Mouse (Mus musculus) embryo, embryonic 10 days (tissue): ENCODE measurements around the gene Wnt5a.

Source experiments
- DNase-seq: peaks from one replicate; pipeline ENCODE4 v3.0.0-alpha.2; 2015; ENCODE audit warnings: low spot score

The Wnt5a gene

GRCm38 (mm10) chr14:28509441-28510340 lies 5.1 kb downstream of the Wnt5a start:
- peak; percentile 80 for DNase-seq

- DNase-seq = peak; percentile 61
These were observed 5.9 kb downstream of the Wnt5a start for GRCm38 (mm10) chr14:28510341-28511028.

GRCm38 (mm10) chr14:28511029-28511651 lies 6.6 kb downstream of the Wnt5a start:
- DNase-seq = peak; percentile 53

DNA sequence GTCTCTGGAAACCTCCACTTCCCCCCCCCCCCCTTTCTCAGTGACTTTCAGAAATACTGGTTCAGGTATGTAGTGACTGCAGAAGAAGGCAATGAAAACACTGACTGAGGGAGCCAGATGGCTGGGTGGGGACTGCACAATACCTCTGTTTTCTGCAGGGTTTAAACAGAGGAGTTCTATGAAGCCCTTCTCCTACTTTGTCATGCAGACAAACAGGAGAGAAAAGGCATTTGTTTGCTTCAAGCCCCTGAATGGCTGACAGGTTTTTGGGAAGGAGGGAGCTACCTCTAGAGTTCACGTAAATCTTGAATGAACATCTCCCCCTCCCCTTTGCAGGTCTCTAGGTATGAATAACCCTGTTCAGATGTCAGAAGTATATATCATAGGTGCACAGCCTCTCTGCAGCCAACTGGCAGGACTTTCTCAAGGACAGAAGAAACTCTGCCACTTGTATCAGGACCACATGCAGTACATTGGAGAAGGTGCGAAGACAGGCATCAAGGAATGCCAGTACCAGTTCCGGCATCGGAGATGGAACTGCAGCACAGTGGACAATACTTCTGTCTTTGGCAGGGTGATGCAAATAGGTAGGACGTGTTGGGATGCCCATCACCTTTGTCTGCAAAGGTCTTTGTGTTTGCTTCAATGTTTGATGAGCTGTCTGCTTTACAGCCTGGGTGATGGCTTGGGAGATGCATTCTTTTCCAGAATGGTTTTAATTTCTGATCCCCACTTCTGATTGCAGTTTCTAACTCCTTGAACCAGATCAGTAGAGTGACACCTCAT lies 8.4 kb downstream of the Wnt5a start:
- DNase-seq = no peak

GRCm38 (mm10) chr14:28514171-28514570 lies 9.6 kb downstream of the Wnt5a start:
- DNase-seq = no peak

GRCm38 (mm10) chr14:28515331-28515730 lies 10.8 kb downstream of the Wnt5a start:
- no peak for DNase-seq

DNA sequence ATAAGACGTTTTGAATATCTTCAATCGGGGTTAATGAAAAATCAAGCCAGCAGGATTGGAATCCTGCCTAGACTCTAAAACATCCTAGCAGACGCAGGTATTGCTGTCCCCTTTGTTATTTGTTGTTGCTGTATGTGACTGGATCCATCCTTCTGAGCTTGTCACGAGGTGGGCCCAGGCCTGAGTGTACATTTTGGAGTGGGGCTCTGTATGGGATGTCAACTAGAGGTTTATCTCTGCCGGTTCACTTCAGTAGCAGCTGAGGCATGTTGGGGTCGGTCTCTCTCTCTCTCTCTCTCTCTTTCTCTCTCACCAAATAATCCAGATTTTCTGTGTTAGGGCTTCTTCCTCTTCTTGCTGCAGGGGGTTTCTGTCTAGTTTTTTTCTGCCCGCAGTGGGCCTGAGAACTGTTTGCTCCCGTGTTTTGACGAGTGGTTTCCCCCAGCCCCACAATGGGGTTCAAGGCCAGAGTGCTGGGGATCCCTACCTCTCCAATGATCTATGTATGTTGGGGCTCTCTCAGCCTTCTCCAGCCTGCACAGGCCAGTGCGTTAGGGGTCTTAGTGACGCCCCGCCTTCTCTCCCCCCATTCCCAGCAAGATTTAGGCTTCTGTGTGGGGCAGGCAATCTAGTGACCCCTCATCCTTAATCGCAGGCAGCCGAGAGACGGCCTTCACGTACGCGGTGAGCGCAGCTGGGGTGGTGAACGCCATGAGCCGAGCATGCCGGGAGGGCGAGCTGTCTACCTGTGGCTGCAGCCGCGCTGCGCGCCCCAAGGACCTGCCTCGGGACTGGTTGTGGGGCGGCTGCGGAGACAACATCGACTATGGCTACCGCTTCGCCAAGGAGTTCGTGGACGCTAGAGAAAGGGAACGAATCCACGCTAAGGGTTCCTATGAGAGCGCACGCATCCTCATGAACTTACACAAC lies 13.3 kb downstream of the Wnt5a start:
- DNase-seq = no peak

DNA sequence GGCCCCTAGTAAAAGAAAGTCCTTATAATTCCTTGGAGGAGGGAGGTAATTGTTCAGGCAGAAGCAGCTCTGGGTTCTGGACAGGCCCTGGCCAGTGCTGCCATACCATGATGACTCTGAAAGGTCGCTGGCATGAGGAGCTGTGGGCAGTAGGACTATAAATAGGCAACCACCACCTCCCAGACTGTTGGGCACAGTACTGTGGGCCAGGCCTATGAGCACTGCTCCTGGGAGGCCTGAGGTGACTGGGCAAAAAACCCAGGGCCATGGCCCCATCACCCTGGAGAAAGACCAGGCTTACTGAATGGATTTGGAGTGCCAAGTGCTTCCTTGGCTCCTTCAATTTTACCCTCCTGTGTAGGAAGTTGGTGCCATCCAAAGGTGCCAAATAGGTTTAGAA lies 16.6 kb downstream of the Wnt5a start:
- no peak for DNase-seq

DNA sequence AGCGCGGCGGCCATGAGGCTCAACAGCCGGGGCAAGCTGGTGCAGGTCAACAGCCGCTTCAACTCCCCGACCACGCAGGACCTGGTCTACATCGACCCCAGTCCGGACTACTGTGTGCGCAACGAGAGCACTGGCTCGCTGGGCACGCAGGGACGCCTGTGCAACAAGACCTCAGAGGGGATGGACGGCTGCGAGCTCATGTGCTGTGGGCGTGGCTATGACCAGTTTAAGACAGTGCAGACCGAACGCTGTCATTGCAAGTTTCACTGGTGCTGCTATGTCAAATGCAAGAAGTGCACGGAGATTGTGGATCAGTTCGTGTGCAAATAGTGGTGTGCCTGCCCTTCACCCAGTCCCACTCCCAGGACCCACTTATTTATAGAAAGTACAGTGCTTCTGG lies 18.1 kb downstream of the Wnt5a start:
- no peak for DNase-seq

DNA sequence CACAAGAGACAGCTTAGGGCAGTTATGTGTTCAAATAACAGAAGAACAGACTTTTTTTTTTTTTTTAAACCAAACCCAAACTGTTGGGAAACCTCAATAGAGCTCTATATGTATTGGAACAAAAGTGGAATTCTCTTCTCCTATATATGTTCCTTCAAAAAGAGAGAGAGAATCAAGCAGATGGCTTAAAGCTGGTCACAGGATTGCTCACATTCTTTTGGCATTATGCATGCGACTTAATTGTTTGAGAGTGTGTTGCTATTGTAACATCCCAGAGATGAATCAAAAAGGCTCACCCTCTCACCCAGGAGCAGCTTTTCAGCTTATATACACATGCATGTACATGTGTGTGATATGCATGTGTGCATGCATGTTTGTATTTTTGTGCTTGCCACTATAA lies 21.0 kb downstream of the Wnt5a start:
- DNase-seq = no peak

DNA sequence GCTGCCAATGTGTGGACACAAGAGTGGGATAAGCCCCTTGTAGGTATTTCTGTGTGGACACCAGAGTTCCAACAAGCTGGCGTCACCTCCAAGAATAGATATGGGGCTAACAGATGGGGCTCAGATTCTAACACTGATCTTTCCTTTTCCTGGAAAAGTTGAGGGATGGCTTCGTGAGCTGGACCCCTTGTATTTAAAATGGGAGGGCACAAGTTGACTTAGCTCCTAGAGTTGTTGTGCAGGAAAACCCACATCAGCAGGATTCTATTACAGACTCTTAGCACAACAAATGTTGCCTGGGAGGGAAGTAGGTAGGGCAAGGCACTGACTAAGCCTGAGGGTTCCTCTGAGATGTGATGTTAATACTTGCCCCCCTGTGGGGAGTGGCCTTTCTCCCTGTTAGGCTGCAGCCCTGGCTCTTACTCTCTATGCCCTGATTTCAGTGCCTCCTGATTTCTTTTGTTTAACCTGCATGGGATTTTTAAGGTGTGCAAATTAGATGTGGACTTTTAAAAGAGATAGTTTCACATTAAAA lies 23.7 kb downstream of the Wnt5a start:
- no peak for DNase-seq

- DNase-seq = no peak
These were observed 27.0 kb downstream of the Wnt5a start for GRCm38 (mm10) chr14:28531531-28531930.

DNA sequence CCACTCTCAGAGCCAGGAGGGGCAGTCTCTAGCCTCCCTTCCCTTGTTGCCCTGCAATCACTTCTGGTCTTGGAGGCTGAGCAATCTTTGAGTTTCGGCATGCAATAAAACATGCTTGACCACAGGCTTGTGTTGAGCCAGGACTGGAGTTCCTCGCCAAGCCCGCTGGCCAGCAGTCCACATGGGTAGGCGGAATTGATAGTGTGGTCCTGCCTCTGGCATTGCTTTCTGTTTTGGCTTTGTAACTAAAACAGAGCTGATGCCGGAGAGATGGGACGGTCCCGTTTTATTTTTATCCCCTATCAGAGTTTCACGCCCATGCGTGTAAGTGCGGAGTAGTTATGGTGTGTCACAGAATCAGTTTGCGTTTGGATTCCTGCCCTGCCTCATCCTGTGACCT lies 28.4 kb downstream of the Wnt5a start:
- no peak for DNase-seq

DNA sequence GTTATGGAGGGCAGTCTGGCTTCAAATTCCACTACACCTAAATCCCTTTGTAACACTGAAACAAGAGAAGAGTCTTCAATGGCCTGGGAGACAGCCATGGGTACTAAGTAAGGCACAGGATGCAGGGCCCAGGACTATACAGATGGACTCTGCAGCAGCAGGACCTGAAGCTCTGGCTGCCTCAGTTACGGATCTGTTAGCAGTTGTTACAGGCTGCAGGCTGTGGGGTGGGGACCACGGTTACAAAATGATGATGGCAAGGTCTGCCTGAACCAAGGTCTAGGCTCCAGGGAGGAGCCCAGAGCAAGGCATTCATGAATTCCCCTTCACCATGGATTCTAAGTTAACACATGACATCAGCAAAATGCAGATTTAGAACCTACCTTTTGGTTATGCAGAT lies 29.3 kb downstream of the Wnt5a start:
- DNase-seq = no peak

DNA sequence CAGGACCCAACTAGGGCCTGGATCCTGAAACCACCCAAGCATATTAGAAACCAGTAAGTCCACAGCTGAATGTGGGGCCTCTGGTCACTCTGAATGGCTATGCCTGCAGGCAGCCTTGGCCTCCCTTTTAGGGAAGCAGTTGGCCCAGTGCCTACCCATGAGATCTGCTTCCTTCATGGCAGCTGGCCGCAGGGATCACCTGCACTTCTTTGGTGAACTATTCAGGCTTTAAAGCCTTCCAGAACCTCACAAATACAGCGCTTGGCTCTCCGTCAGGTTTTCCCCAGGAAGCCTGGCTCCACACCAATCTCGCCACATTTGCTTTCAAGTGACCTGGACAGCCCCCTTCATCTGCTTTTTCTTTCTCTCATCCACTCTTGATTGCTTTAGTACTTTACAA lies 31.3 kb downstream of the Wnt5a start:
- DNase-seq = no peak

GRCm38 (mm10) chr14:28539577-28539976 lies 35.0 kb downstream of the Wnt5a start:
- no peak for DNase-seq

- peak; percentile 41 for DNase-seq
These were observed 37.7 kb downstream of the Wnt5a start for GRCm38 (mm10) chr14:28542117-28542741.

DNA sequence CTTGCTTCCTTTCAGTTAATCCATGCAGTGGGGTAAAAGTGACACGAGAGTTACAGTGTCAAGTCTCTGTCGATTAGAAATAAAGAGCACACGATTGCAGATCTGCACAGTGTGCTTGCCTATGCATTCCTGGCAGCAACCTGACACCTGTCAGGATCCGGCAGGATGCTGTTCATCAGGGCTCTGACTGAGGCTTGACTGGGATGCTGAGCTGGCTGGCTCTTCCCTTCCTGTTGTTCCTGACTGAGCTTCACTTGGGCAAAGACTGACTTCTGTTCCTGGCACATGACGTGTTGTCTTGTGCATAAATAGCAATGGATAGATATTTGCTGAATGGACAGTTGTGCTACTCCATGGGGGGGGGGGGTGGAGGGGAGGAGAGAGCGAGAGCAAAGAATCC lies 57.3 kb downstream of the Wnt5a start:
- DNase-seq = no peak
